Mouse (Mus musculus): ENCODE data around the gene Onecut3. TPM values are rescaled to one million over a fixed set of nuclear protein-coding genes. Genes with fewer than 3 reads are reported as not detected.

The Onecut3 gene
- polyA plus RNA-seq, 1 experiment from 2014 or later = not detected

- Histone ChIP-seq H3K27me3 (replicated peaks) (peaks cover 54% of the 10 kb centered on the region), H3K9ac (no peak overlapping the region), H3K4me3 (peak overlapping the region; percentile 21), H3K4me1 (peaks cover 40% of the 10 kb centered on the region), H3K36me3 (no peaks in the 10 kb centered on the region), H3K27ac (replicated peaks) (no peak overlapping the region), H3K4me2 (peak overlapping the region; percentile 54), H3K9me3 (no peaks in the 10 kb centered on the region)
- 7% methylated on average over 14 of the region's 14 CpGs for WGBS
- ATAC-seq (ENCODE audit: extremely low read depth, insufficient number of reproducible peaks, low FRiP score, low TSS enrichment) = no peak
Measured at GRCm38 (mm10) chr10:80535071-80535470, 40.4 kb downstream of the Onecut3 start.

GRCm38 (mm10) chr10:80535711-80536110 lies 41.1 kb downstream of the Onecut3 start:
- peak overlapping the region; percentile 21 for H3K4me3 ChIP-seq
- 12% methylated on average over 13 of the region's 13 CpGs for WGBS
- no peak for ATAC-seq (ENCODE audit: extremely low read depth, insufficient number of reproducible peaks, low FRiP score, low TSS enrichment)
- no peak overlapping the region for H3K9ac ChIP-seq
- H3K9me3 ChIP-seq = no peaks in the 10 kb centered on the region
- H3K4me2 ChIP-seq = peak overlapping the region; percentile 54
- H3K4me1 ChIP-seq = peaks cover 43% of the 10 kb centered on the region
- H3K36me3 ChIP-seq = peaks cover 4% of the 10 kb centered on the region; the same call in 1 of the 2 replicates
- no peak overlapping the region for H3K27ac ChIP-seq (replicated peaks)
- H3K27me3 ChIP-seq (replicated peaks) = peaks cover 54% of the 10 kb centered on the region

GRCm38 (mm10) chr10:80538180-80538579 lies 43.5 kb downstream of the Onecut3 start:
- peaks cover 50% of the 10 kb centered on the region for H3K27me3 ChIP-seq (replicated peaks)
- no peak overlapping the region for H3K4me3 ChIP-seq
- H3K9ac ChIP-seq = no peak overlapping the region
- WGBS = 52% methylated on average over 5 of the region's 5 CpGs
- peaks cover 27% of the 10 kb centered on the region for H3K36me3 ChIP-seq
- H3K4me2 ChIP-seq = no peak overlapping the region
- H3K27ac ChIP-seq (replicated peaks) = no peak overlapping the region
- ATAC-seq (ENCODE audit: extremely low read depth, insufficient number of reproducible peaks, low FRiP score, low TSS enrichment) = no peak
- no peaks in the 10 kb centered on the region for H3K9me3 ChIP-seq
- peaks cover 43% of the 10 kb centered on the region for H3K4me1 ChIP-seq

- peak within 1 kb of the TSS; percentile 33; the same call in 1 of the 2 replicates for H3K27ac ChIP-seq (replicated peaks)
- peaks cover 33% of the 10 kb centered on the region for H3K36me3 ChIP-seq
- no peaks in the 10 kb centered on the region for H3K9me3 ChIP-seq
- peak within 1 kb of the TSS; percentile 34; the same call in 1 of the 2 replicates for H3K9ac ChIP-seq
- 2% methylated on average over 29 of the region's 30 CpGs for WGBS
- ATAC-seq (ENCODE audit: extremely low read depth, insufficient number of reproducible peaks, low FRiP score, low TSS enrichment) = peak; percentile 84
- peaks cover 39% of the 10 kb centered on the region for H3K4me1 ChIP-seq
- peaks cover 47% of the 10 kb centered on the region for H3K27me3 ChIP-seq (replicated peaks)
- H3K4me3 ChIP-seq = peak within 1 kb of the TSS; percentile 34
- peak within 1 kb of the TSS; percentile 62 for H3K4me2 ChIP-seq
Measured at GRCm38 (mm10) chr10:80538710-80539394, 44.2 kb downstream of the Onecut3 start, which contains the start of gene Atp8b3. Gene Atp8b3 (minus strand): TSS chr10:80539124.

- Histone ChIP-seq H3K4me1 (peaks cover 35% of the 10 kb centered on the region), H3K4me2 (peak overlapping the region; percentile 62; the same call in 1 of the 2 replicates)
- no peak for ATAC-seq (ENCODE audit: extremely low read depth, insufficient number of reproducible peaks, low FRiP score, low TSS enrichment)
Measured at GRCm38 (mm10) chr10:80539493-80539892, 44.9 kb downstream of the Onecut3 start.

GRCm38 (mm10) chr10:80543873-80544272 lies 49.2 kb downstream of the Onecut3 start:
- no peak overlapping the region for H3K27ac ChIP-seq (replicated peaks)
- peaks cover 84% of the 10 kb centered on the region for H3K36me3 ChIP-seq
- peaks cover under 1% of the 10 kb centered on the region; the same call in 1 of the 2 replicates for H3K27me3 ChIP-seq (replicated peaks)
- H3K4me1 ChIP-seq = peaks cover 16% of the 10 kb centered on the region
- no peak overlapping the region for H3K9ac ChIP-seq
- no peaks in the 10 kb centered on the region for H3K9me3 ChIP-seq
- no peak for ATAC-seq (ENCODE audit: extremely low read depth, insufficient number of reproducible peaks, low FRiP score, low TSS enrichment)
- WGBS = 94% methylated on average over 14 of the region's 14 CpGs
- H3K4me2 ChIP-seq = no peak overlapping the region
- no peak overlapping the region for H3K4me3 ChIP-seq

More at GRCm38 (mm10) chr10:80539493-80539892, 44.9 kb downstream of the Onecut3 start:
- Histone ChIP-seq H3K9ac (no peak overlapping the region), H3K4me3 (peak overlapping the region; percentile 34; the same call in 1 of the 2 replicates), H3K9me3 (no peaks in the 10 kb centered on the region), H3K27ac (replicated peaks) (0 out of 2 replicates have a peak overlapping the region, but pooled peaks have one; percentile 33), H3K27me3 (replicated peaks) (peaks cover 42% of the 10 kb centered on the region), H3K36me3 (peaks cover 40% of the 10 kb centered on the region)
- 25% methylated on average over 5 of the region's 5 CpGs for WGBS

- no peak for ATAC-seq (ENCODE audit: extremely low read depth, insufficient number of reproducible peaks, low FRiP score, low TSS enrichment)
- Histone ChIP-seq H3K4me3 (no peak overlapping the region), H3K4me1 (peaks cover 6% of the 10 kb centered on the region), H3K27me3 (replicated peaks) (no peaks in the 10 kb centered on the region), H3K9ac (no peak overlapping the region), H3K9me3 (no peaks in the 10 kb centered on the region), H3K36me3 (peaks cover 98% of the 10 kb centered on the region), H3K4me2 (no peak overlapping the region), H3K27ac (replicated peaks) (no peak overlapping the region)
- WGBS = 87% methylated on average over 8 of the region's 8 CpGs
Measured at GRCm38 (mm10) chr10:80545590-80545989, 51.0 kb downstream of the Onecut3 start.

GRCm38 (mm10) chr10:80546945-80547344 lies 52.3 kb downstream of the Onecut3 start:
- WGBS = 87% methylated on average over 4 of the region's 4 CpGs
- H3K36me3 ChIP-seq = peaks cover 90% of the 10 kb centered on the region
- ATAC-seq (ENCODE audit: extremely low read depth, insufficient number of reproducible peaks, low FRiP score, low TSS enrichment) = no peak

GRCm38 (mm10) chr10:80547539-80547938 lies 52.9 kb downstream of the Onecut3 start:
- Histone ChIP-seq H3K9me3 (no peaks in the 10 kb centered on the region), H3K9ac (no peak overlapping the region), H3K4me2 (no peak overlapping the region), H3K4me3 (no peak overlapping the region), H3K4me1 (peaks cover 6% of the 10 kb centered on the region), H3K27ac (replicated peaks) (no peak overlapping the region), H3K27me3 (replicated peaks) (no peaks in the 10 kb centered on the region), H3K36me3 (peaks cover 84% of the 10 kb centered on the region)
- 88% methylated on average over 14 of the region's 15 CpGs for WGBS
- no peak for ATAC-seq (ENCODE audit: extremely low read depth, insufficient number of reproducible peaks, low FRiP score, low TSS enrichment)

More at GRCm38 (mm10) chr10:80546945-80547344, 52.3 kb downstream of the Onecut3 start:
- no peak overlapping the region for H3K4me3 ChIP-seq
- H3K27ac ChIP-seq (replicated peaks) = no peak overlapping the region
- no peak overlapping the region for H3K4me2 ChIP-seq
- no peak overlapping the region for H3K9ac ChIP-seq
- H3K4me1 ChIP-seq = peaks cover 6% of the 10 kb centered on the region
- no peaks in the 10 kb centered on the region for H3K27me3 ChIP-seq (replicated peaks)
- no peaks in the 10 kb centered on the region for H3K9me3 ChIP-seq

- H3K36me3 ChIP-seq = peaks cover 74% of the 10 kb centered on the region
- no peaks in the 10 kb centered on the region for H3K27me3 ChIP-seq (replicated peaks)
- H3K4me2 ChIP-seq = no peak overlapping the region
- ATAC-seq (ENCODE audit: extremely low read depth, insufficient number of reproducible peaks, low FRiP score, low TSS enrichment) = no peak; the same call in 1 of the 2 replicates
- peaks cover 14% of the 10 kb centered on the region for H3K4me1 ChIP-seq
- no peaks in the 10 kb centered on the region for H3K9me3 ChIP-seq
- H3K27ac ChIP-seq (replicated peaks) = no peak overlapping the region
- H3K9ac ChIP-seq = no peak overlapping the region
- no peak overlapping the region for H3K4me3 ChIP-seq
- WGBS = 67% methylated on average over 10 of the region's 10 CpGs
Measured at GRCm38 (mm10) chr10:80548428-80549006, 53.9 kb downstream of the Onecut3 start.

- no peak overlapping the region for H3K27ac ChIP-seq (replicated peaks)
- H3K4me1 ChIP-seq = peaks cover 22% of the 10 kb centered on the region
- no peak overlapping the region for H3K9ac ChIP-seq
- H3K4me2 ChIP-seq = no peak overlapping the region
- no peaks in the 10 kb centered on the region for H3K9me3 ChIP-seq
- 81% methylated on average over 21 of the region's 21 CpGs for WGBS
- no peak overlapping the region for H3K4me3 ChIP-seq
- no peaks in the 10 kb centered on the region for H3K27me3 ChIP-seq (replicated peaks)
- no peak for ATAC-seq (ENCODE audit: extremely low read depth, insufficient number of reproducible peaks, low FRiP score, low TSS enrichment)
- H3K36me3 ChIP-seq = peaks cover 66% of the 10 kb centered on the region
Measured at GRCm38 (mm10) chr10:80549279-80549678, 54.6 kb downstream of the Onecut3 start.

All from heart, embryonic 13.5 days (tissue).